Comparison of ENCODE assay signal across 9 mouse cellular contexts in genomic region chr2:26628792-26629437, GRCm38 (mm10). TPM values are rescaled to one million over a fixed set of nuclear protein-coding genes. Genes with fewer than 3 reads are reported as not detected.
DNase-seq lines count a peak whose midpoint lies in the region; ATAC-seq lines count a peak whose summit lies in the region.
"Had no signal": no experiment of that assay in that cellular context is flagged by ENCODE, and none has a peak within 500 bp of the region (broad histone marks: within the 10 kb centered on the region; RNA-seq: fewer than 3 reads in every experiment).

No protein-coding gene starts in this region.

- peak overlapping the region; percentile 95 for H3K4me2 ChIP-seq in intestine, embryonic 16.5 days (ENCODE audit: low read depth, low read length)
- H3K4me2 ChIP-seq in neural tube, embryonic 11.5 days (ENCODE audit: low read depth) = peak overlapping the region; percentile 98

- H3K27me3 ChIP-seq in intestine, embryonic 16.5 days (replicated peaks; ENCODE audit: control insufficient read depth, insufficient read depth, low read length) = no peaks in the 10 kb centered on the region
- H3K27me3 ChIP-seq in neural tube, embryonic 11.5 days (ENCODE audit: control insufficient read depth, insufficient read depth, low read length) = no peaks in the 10 kb centered on the region

- H3K36me3 ChIP-seq in intestine, embryonic 16.5 days (ENCODE audit: control insufficient read depth, insufficient read depth, low read length) = no peaks in the 10 kb centered on the region
- no peaks in the 10 kb centered on the region for H3K36me3 ChIP-seq in neural tube, embryonic 11.5 days (ENCODE audit: control insufficient read depth, insufficient read depth, low read length)

- no peak overlapping the region; the same call in 1 of the 2 replicates for H3K27ac ChIP-seq in intestine, embryonic 16.5 days (ENCODE audit: low read length)
- peak overlapping the region; percentile 44; the same call in 1 of the 2 replicates for H3K27ac ChIP-seq in neural tube, embryonic 11.5 days (ENCODE audit: low read depth, low read length)

- H3K9me3 ChIP-seq in intestine, embryonic 16.5 days (ENCODE audit: control insufficient read depth, low read length) = no peaks in the 10 kb centered on the region
- H3K9me3 ChIP-seq in neural tube, embryonic 11.5 days (ENCODE audit: control insufficient read depth, low read length) = no peaks in the 10 kb centered on the region

- peak; percentile 61 for ATAC-seq in cerebellum, adult (ENCODE audit: insufficient number of reproducible peaks, low FRiP score, low TSS enrichment)
- ATAC-seq in intestine, embryonic 16.5 days = peak; percentile 22
- ATAC-seq in neural tube, embryonic 11.5 days (ENCODE audit: insufficient read depth, low FRiP score, low TSS enrichment) = peak; percentile 24; the same call in 1 of the 2 replicates

- H3K9ac ChIP-seq in intestine, embryonic 16.5 days (ENCODE audit: low read depth, low read length) = peak overlapping the region; percentile 93
- peak overlapping the region; percentile 82 for H3K9ac ChIP-seq in neural tube, embryonic 11.5 days (ENCODE audit: low read length)

- H3K4me1 ChIP-seq in intestine, embryonic 16.5 days (ENCODE audit: control insufficient read depth, insufficient read depth, low read length) = peaks cover 30% of the 10 kb centered on the region
- peaks cover 20% of the 10 kb centered on the region for H3K4me1 ChIP-seq in neural tube, embryonic 11.5 days (ENCODE audit: control insufficient read depth, insufficient read depth, low read length)

- 24% methylated on average over 5 of the region's 5 CpGs for WGBS in intestine, embryonic 16.5 days
- WGBS in neural tube, embryonic 11.5 days = 21% methylated on average over 5 of the region's 5 CpGs

- DNase-seq in cerebellum, adult 11-12 months = no peak
- peak; percentile 21 for DNase-seq in right cerebral cortex, postnatal 4 days
- no peak for DNase-seq in right cerebral cortex, adult 18-20 months
- peak; percentile 54 for DNase-seq in neural tube, embryonic 11.5 days (ENCODE audit: low spot score)
- no peak for DNase-seq in thymus, adult 18-20 months
- no peak for DNase-seq in layer of hippocampus, adult 18-20 months (ENCODE audit: low spot score in 2 of 2)

- H3K4me3 ChIP-seq in intestine, embryonic 16.5 days (ENCODE audit: low read length) = peak overlapping the region; percentile 75
- H3K4me3 ChIP-seq in neural tube, embryonic 11.5 days (ENCODE audit: low read depth, low read length) = peak overlapping the region; percentile 58

RNA-seq across cellular contexts. Expression of gene Fam69b, which starts 0.7 kb away (rescaled TPM):
- 24.8 and 27.0 TPM in 2 replicates for polyA plus RNA-seq in intestine, embryonic 16.5 days (2015; fragmentation: Nextera tagmentation; extraction: Ambion mirVana)
- polyA plus RNA-seq in neural tube, embryonic 11.5 days (2014; fragmentation: Nextera tagmentation; extraction: Ambion mirVana) = 43.7 and 50.3 TPM in 2 replicates
- 10 to 100 TPM; 67.9 to 72.8 TPM for total RNA-seq in layer of hippocampus, adult 18-20 months (2021)

RNA-seq across cellular contexts. Expression of gene Agpat2, which starts 24.7 kb away (rescaled TPM):
- 113 and 116 TPM in 2 replicates for polyA plus RNA-seq in intestine, embryonic 16.5 days (2015; fragmentation: Nextera tagmentation; extraction: Ambion mirVana)
- 6.8 and 7.5 TPM in 2 replicates for polyA plus RNA-seq in neural tube, embryonic 11.5 days (2014; fragmentation: Nextera tagmentation; extraction: Ambion mirVana)
- 1 to 10 TPM; 2.1 to 2.5 TPM for total RNA-seq in layer of hippocampus, adult 18-20 months (2021)

RNA-seq across cellular contexts. Expression of gene Lcn4, which starts 42.2 kb away (rescaled TPM):
- not detected in 2 replicates for polyA plus RNA-seq in intestine, embryonic 16.5 days (2015; fragmentation: Nextera tagmentation; extraction: Ambion mirVana)
- polyA plus RNA-seq in neural tube, embryonic 11.5 days (2014; fragmentation: Nextera tagmentation; extraction: Ambion mirVana) = not detected in 2 replicates
- total RNA-seq in layer of hippocampus, adult 18-20 months (2021) = not detected
- polyA plus RNA-seq: gonadal fat pad, adult 2 months had no signal

RNA-seq across cellular contexts. Expression of gene Gm20532, which starts 42.5 kb away (rescaled TPM):
- polyA plus RNA-seq in intestine, embryonic 16.5 days (2015; fragmentation: Nextera tagmentation; extraction: Ambion mirVana) = not detected in 2 replicates
- polyA plus RNA-seq in neural tube, embryonic 11.5 days (2014; fragmentation: Nextera tagmentation; extraction: Ambion mirVana) = not detected in 2 replicates
- not detected for total RNA-seq in layer of hippocampus, adult 18-20 months (2021)
- polyA plus RNA-seq: gonadal fat pad, adult 2 months had no signal

RNA-seq across cellular contexts. Expression of gene Egfl7, which starts 49.1 kb away (rescaled TPM):
- 110 and 118 TPM in 2 replicates for polyA plus RNA-seq in intestine, embryonic 16.5 days (2015; fragmentation: Nextera tagmentation; extraction: Ambion mirVana)
- 68.5 and 75.7 TPM in 2 replicates for polyA plus RNA-seq in neural tube, embryonic 11.5 days (2014; fragmentation: Nextera tagmentation; extraction: Ambion mirVana)
- 10 to 100 TPM; 53.5 to 59.7 TPM for total RNA-seq in layer of hippocampus, adult 18-20 months (2021)

Comparison
In these comparisons a context has a peak if more than half of its experiments do, and no peak if none do; other contexts are left out.
1. DNase-seq: peak in right cerebral cortex, postnatal 4 days (single experiment) and neural tube, embryonic 11.5 days (single experiment); none in cerebellum, adult 11-12 months (single experiment), right cerebral cortex, adult 18-20 months (single experiment), thymus, adult 18-20 months (0 of 2) and layer of hippocampus, adult 18-20 months (0 of 2).
2. RNA of gene Agpat2, which starts 24.7 kb away (polyA plus RNA-seq): 113 to 116 TPM in intestine, embryonic 16.5 days; 6.8 to 7.5 TPM in neural tube, embryonic 11.5 days; every median in the first group is over 10 times any median in the second.
3. Peak in every context shown above with its lines, with median percentiles within 50 percentile points of each other: ATAC-seq.